Mouse (Mus musculus) lung, adult 18-20 months (tissue): ENCODE measurements around the gene Top1.

Source experiments
- DNase-seq, 2 experiments: peaks; one replicate each; pipeline ENCODE4 v3.0.0; 2022; ENCODE audit warnings: mixed read lengths in 2 of 2

The Top1 gene

GRCm38 (mm10) chr2:160744040-160744822 lies 98.5 kb downstream of the Top1 start:
- DNase-seq, result peak; percentile 73 to 82

GRCm38 (mm10) chr2:160744823-160745210 lies 99.1 kb downstream of the Top1 start:
- DNase-seq, result peak; percentile 37 to 52

GRCm38 (mm10) chr2:160745497-160745896 lies 99.8 kb downstream of the Top1 start:
- no peak for DNase-seq

GRCm38 (mm10) chr2:160746637-160747036 lies 100.9 kb downstream of the Top1 start:
- DNase-seq, result no peak

- DNase-seq, result peak in 1 of 2 experiments; percentile 33
These were observed 101.4 kb downstream of the Top1 start for GRCm38 (mm10) chr2:160747075-160747474.

GRCm38 (mm10) chr2:160756583-160757203 lies 111.0 kb downstream of the Top1 start:
- DNase-seq, result no peak

- peak in 1 of 2 experiments; percentile 44 for DNase-seq
These were observed 114.9 kb downstream of the Top1 start for GRCm38 (mm10) chr2:160760433-160761184.

GRCm38 (mm10) chr2:160763816-160764215 lies 118.1 kb downstream of the Top1 start:
- no peak for DNase-seq

- no peak for DNase-seq
These were observed 118.7 kb downstream of the Top1 start for GRCm38 (mm10) chr2:160764386-160764785.

GRCm38 (mm10) chr2:160765096-160765495 lies 119.4 kb downstream of the Top1 start:
- no peak for DNase-seq

GRCm38 (mm10) chr2:160766371-160766771 lies 120.7 kb downstream of the Top1 start:
- DNase-seq, result peak; percentile 66 to 73

- no peak for DNase-seq
These were observed 121.5 kb downstream of the Top1 start for GRCm38 (mm10) chr2:160767201-160767600.

- no peak for DNase-seq
These were observed 122.5 kb downstream of the Top1 start for GRCm38 (mm10) chr2:160768097-160768695.

GRCm38 (mm10) chr2:160768997-160769396 lies 123.3 kb downstream of the Top1 start:
- DNase-seq, result no peak

- DNase-seq, result no peak
These were observed 124.7 kb downstream of the Top1 start for GRCm38 (mm10) chr2:160770409-160770808.

GRCm38 (mm10) chr2:160770871-160771270 lies 125.2 kb downstream of the Top1 start:
- DNase-seq, result no peak

- DNase-seq, result no peak
These were observed 125.9 kb downstream of the Top1 start for GRCm38 (mm10) chr2:160771325-160772276.
